Mouse (Mus musculus) myocyte (in vitro differentiated cells): ENCODE measurements at regions not wholly inside any gene's neighbourhood (a gene's known extent, or its start where the extent isn't known, plus 50 kb on each side); places are given as distances from the start of the nearest gene placed in this dataset.

Experiments used
- CEBPB ChIP-seq: IDR thresholded peaks from 2 replicates; pipeline ENCODE4 v1.6.1; 2011; ENCODE audit warnings: mild to moderate bottlenecking, moderate library complexity; ENCODE audit not compliant: poor library complexity, insufficient read depth, severe bottlenecking
- E2F4 ChIP-seq: IDR thresholded peaks from one replicate; pipeline ENCODE4 v1.6.1; 2011; ENCODE audit warnings: mild to moderate bottlenecking, control low read depth, moderate library complexity; ENCODE audit not compliant: insufficient read depth
- MAX ChIP-seq: IDR thresholded peaks from one replicate; pipeline ENCODE4 v1.6.1; 2011; ENCODE audit warnings: low read depth, mild to moderate bottlenecking, control low read depth
- MYOG ChIP-seq, 3 experiments: IDR thresholded peaks; one replicate each; pipeline ENCODE4 v1.6.1; 2011; ENCODE audit warnings: control low read depth in 2 of 3, low read depth in 2 of 3, mild to moderate bottlenecking in 2 of 3; ENCODE audit not compliant: insufficient read length in 2 of 3, control insufficient read depth in 1 of 3, insufficient read depth in 1 of 3
- POLR2A ChIP-seq: IDR thresholded peaks from one replicate; pipeline ENCODE4 v1.6.1; 2011; ENCODE audit warnings: low read depth, mild to moderate bottlenecking, control low read depth, moderate library complexity; ENCODE audit not compliant: insufficient read length
- POLR2AphosphoS2 ChIP-seq: IDR thresholded peaks from one replicate; pipeline ENCODE4 v1.6.1; 2011; ENCODE audit warnings: low read depth, control low read depth; ENCODE audit not compliant: insufficient read length
- REST ChIP-seq: IDR thresholded peaks from one replicate; pipeline ENCODE4 v1.6.1; 2011; ENCODE audit warnings: mild to moderate bottlenecking, control low read depth, moderate library complexity; ENCODE audit not compliant: insufficient read depth, insufficient read length
- SRF ChIP-seq: IDR thresholded peaks from one replicate; pipeline ENCODE4 v1.6.1; 2011; ENCODE audit warnings: low read depth; ENCODE audit not compliant: control insufficient read depth, insufficient read length
- TCF12 ChIP-seq: IDR thresholded peaks from one replicate; pipeline ENCODE4 v1.6.1; 2011; ENCODE audit warnings: mild to moderate bottlenecking, control low read depth; ENCODE audit not compliant: poor library complexity, insufficient read depth, severe bottlenecking
- USF1 ChIP-seq: IDR thresholded peaks from one replicate; pipeline ENCODE4 v1.6.1; 2011; ENCODE audit warnings: low read depth, mild to moderate bottlenecking, control low read depth, moderate library complexity

DNA sequence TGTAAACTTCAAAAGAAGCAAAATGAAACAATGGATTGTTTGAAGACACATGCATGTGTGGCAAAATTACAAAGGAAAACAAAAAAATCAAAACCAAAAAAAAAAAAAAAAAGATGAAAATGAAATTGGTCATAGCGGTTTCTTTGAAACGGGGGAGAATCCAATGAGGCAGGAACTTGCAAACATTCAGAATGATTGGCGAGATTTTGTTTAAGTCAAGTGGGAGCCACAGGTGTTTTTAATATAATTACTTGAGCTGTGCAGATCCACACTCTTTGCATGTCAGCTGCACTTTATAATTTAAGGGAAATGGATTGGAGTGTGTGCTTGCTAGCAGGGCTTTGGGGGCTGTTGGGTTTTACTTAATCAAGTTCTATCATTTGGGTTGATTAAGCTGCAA, 67.7 kb upstream of the Tnp1 start:
- TF ChIP-seq POLR2A: no peak
- no peak for TF ChIP-seq REST
- TF ChIP-seq POLR2AphosphoS2: no peak
- no peak for TF ChIP-seq TCF12
- no peak for TF ChIP-seq SRF
- TF ChIP-seq MYOG (IDR thresholded peaks at IDR 0.05; ENCODE audit: control insufficient read depth in 1 of 3, insufficient read depth in 1 of 3, insufficient read length in 2 of 3, low read depth in 2 of 3): no peak
- no peak for TF ChIP-seq MAX
- no peak for TF ChIP-seq E2F4
- TF ChIP-seq CEBPB: no peak
- no peak for TF ChIP-seq USF1
